Mouse (Mus musculus): ENCODE data around the gene Fbxw5.
"Not testable (repeated sequence)": the region's sequence is repeated elsewhere in the genome, so short reads cannot be mapped to it uniquely, and the experiment has no call there.

The Fbxw5 gene

GRCm38 (mm10) chr2:25506964-25507363, 6.4 kb downstream of the Fbxw5 start:
- in situ Hi-C loops (cut with MseI, MboI): no loop called here

GRCm38 (mm10) chr2:25509912-25510311, 9.4 kb downstream of the Fbxw5 start:
- in situ Hi-C loops (cut with MseI, MboI): no loop called here

- in situ Hi-C loops (cut with MseI, MboI): no loop called here
Measured at GRCm38 (mm10) chr2:25526510-25527302, 26.2 kb downstream of the Fbxw5 start.

- in situ Hi-C loops (cut with MseI, MboI): no loop called here
Measured at GRCm38 (mm10) chr2:25533707-25534106, 33.2 kb downstream of the Fbxw5 start.

GRCm38 (mm10) chr2:25534178-25534865, 33.8 kb downstream of the Fbxw5 start:
- in situ Hi-C loops (cut with MseI, MboI): no loop called here

GRCm38 (mm10) chr2:25534866-25535182, 34.3 kb downstream of the Fbxw5 start:
- in situ Hi-C loops (cut with MseI, MboI): no loop called here

- in situ Hi-C loops (cut with MseI, MboI): no loop called here
Measured at GRCm38 (mm10) chr2:25536531-25536930, 36.0 kb downstream of the Fbxw5 start.

- in situ Hi-C loops (cut with MseI, MboI): no loop called here
Measured at GRCm38 (mm10) chr2:25540541-25540948, 40.0 kb downstream of the Fbxw5 start.

GRCm38 (mm10) chr2:25541644-25542367, 41.3 kb downstream of the Fbxw5 start:
- in situ Hi-C loops (cut with MseI, MboI): no loop called here

GRCm38 (mm10) chr2:25545996-25546810, 45.7 kb downstream of the Fbxw5 start:
- in situ Hi-C loops (cut with MseI, MboI): no loop called here

GRCm38 (mm10) chr2:25546811-25547491, 46.4 kb downstream of the Fbxw5 start, which contains the start of gene Traf2:
Gene Traf2, minus strand, starts transcription at chr2:25546940.
- in situ Hi-C loops (cut with MseI, MboI): no loop called here

- in situ Hi-C loops (cut with MseI, MboI): no loop called here
Measured at GRCm38 (mm10) chr2:25549021-25549991, 48.8 kb downstream of the Fbxw5 start.

GRCm38 (mm10) chr2:25551186-25551585, 50.6 kb downstream of the Fbxw5 start:
- in situ Hi-C loops (cut with MseI, MboI): no loop called here

- in situ Hi-C loops (cut with MseI, MboI): not testable (repeated sequence)
Measured at GRCm38 (mm10) chr2:25553171-25553786, 52.7 kb downstream of the Fbxw5 start.

All from mouse trophoblast stem cell (cell line).